Mouse (Mus musculus) left cerebral cortex, adult 2 months (tissue): ENCODE data around the gene Skiv2l. TPM values are rescaled to one million over a fixed set of nuclear protein-coding genes. Genes with fewer than 3 reads are reported as not detected.
A peak's percentile ranks its signal among the peaks of the same experiment; 100 is the strongest.

Experiments used
- DNase-seq, 2 experiments: peaks; one replicate each; pipeline ENCODE4 v3.0.0; 2021 to 2022; ENCODE audit warnings: low spot score in 2 of 2, mixed read lengths in 1 of 2; ENCODE audit errors: extremely low spot score in 1 of 2
- H3K27ac ChIP-seq: fragments of 200-600 bp; 2 replicates; pipeline ENCODE4 v1.8.1; 2022
- H3K4me3 ChIP-seq: fragments of 200-600 bp; 2 replicates; pipeline ENCODE4 v1.8.1; 2022
- CTCF ChIP-seq: fragments of 200-600 bp; IDR thresholded peaks from 2 replicates; pipeline ENCODE4 v1.8.1; 2022; ENCODE audit warnings: antibody characterized with exemption, mild to moderate bottlenecking, moderate library complexity
- intact Hi-C: fragments of 180-260 bp; cut with DNase I; formaldehyde crosslinking; loops from one replicate; pipeline ENCODE4 v1.15.1; 2025
- microRNA-seq, 2 experiments: library from miRNA; unstranded; fragments of <30 nt; microRNA quantifications; one replicate each; pipeline ENCODE4 v1.2.0; 2021
- total RNA-seq, 2 experiments: library from RNA; stranded (reverse); gene quantifications; 2 replicates each; pipeline ENCODE4 v1.2.3; 2021

Skiv2l gene
- total RNA-seq, 2 experiments from 2014 or later: 70.1 to 70.4 TPM

GRCm38 (mm10) chr17:34796311-34797140 lies 53.5 kb downstream of the Skiv2l start:
- intact Hi-C loops: loop anchor here (2.0 kb wide), 1 partner anchor 82 kb away; no protein-coding TSS in a partner anchor
- DNase-seq: no peak
- TF ChIP-seq CTCF: no peak
- Histone ChIP-seq H3K4me3 (no peak overlapping the region), H3K27ac (no peak overlapping the region)

- peak; percentile 60 for TF ChIP-seq CTCF
- intact Hi-C loops: loop anchor here (2.0 kb wide), 1 partner anchor 81 kb away; no protein-coding TSS in a partner anchor
- peak in 1 of 2 experiments; percentile 47 for DNase-seq
- Histone ChIP-seq H3K4me3 (no peak overlapping the region), H3K27ac (no peak overlapping the region)
Observed at GRCm38 (mm10) chr17:34795633-34796032, 54.4 kb downstream of the Skiv2l start.

GRCm38 (mm10) chr17:34795016-34795415 lies 55.0 kb downstream of the Skiv2l start:
- DNase-seq: no peak
- H3K4me3 ChIP-seq: no peak overlapping the region
- TF ChIP-seq CTCF: no peak
- intact Hi-C loops: no loop called here
- no peak overlapping the region for H3K27ac ChIP-seq

Small RNAs within 50 kb of the gene (microRNA-seq; reads per million reads assigned to microRNA genes)
- gene Mir6970: 0.72 to 1.7 reads per million in 2 experiments
- 4.1 to 6.2 reads per million in 2 experiments for gene Mir6971
- 0 reads per million in 2 experiments for gene Mir6972

Other genes with a start within 250 kb of the Skiv2l start
- gene Rnf5, start 246.5 kb downstream of the Skiv2l start, total RNA-seq: 10 to 100 TPM; 70.7 to 71.5 TPM
- gene Agpat1, start 245.9 kb downstream of the Skiv2l start, total RNA-seq: 100 to 1,000 TPM; 156 to 166 TPM
- gene Egfl8, start 234.2 kb downstream of the Skiv2l start, total RNA-seq: 1 to 10 TPM; 2.9 to 3.5 TPM
- gene Ppt2, start 221.7 kb downstream of the Skiv2l start, total RNA-seq: 10 to 100 TPM; 47.3 to 48.6 TPM
- gene Prrt1, start 220.7 kb downstream of the Skiv2l start, total RNA-seq: 100 to 1,000 TPM; 172 to 205 TPM
- gene Fkbpl, start 205.4 kb downstream of the Skiv2l start, total RNA-seq: 10 to 100 TPM; 10.9 to 16.9 TPM
- 10 to 100 TPM; 64.3 to 66.4 TPM for gene Atf6b, start 203.1 kb downstream of the Skiv2l start, total RNA-seq
- 1 to 10 TPM; 1.5 to 2.4 TPM for gene Tnxb, start 179.7 kb downstream of the Skiv2l start, total RNA-seq
- 10 to 100 TPM; 10.8 to 11.2 TPM for gene C4b, start 106.3 kb downstream of the Skiv2l start, total RNA-seq
- gene Cyp21a1, start 45.6 kb downstream of the Skiv2l start, total RNA-seq: not detected
- gene Stk19, start 13.3 kb downstream of the Skiv2l start, total RNA-seq: 10 to 100 TPM; 54.8 to 61.5 TPM
- 10 to 100 TPM; 33.6 to 41.4 TPM for gene Dxo, start 13.2 kb downstream of the Skiv2l start, total RNA-seq
- 10 to 100 TPM; 35.3 to 40.3 TPM for gene Nelfe, start 181 bp upstream of the Skiv2l start, total RNA-seq
- gene Cfb, start 12.3 kb upstream of the Skiv2l start, total RNA-seq: under 1 TPM in 1 of 2 experiments, not detected in 1; 0.14 TPM
- gene Zbtb12, start 29.3 kb upstream of the Skiv2l start, total RNA-seq: 1 to 10 TPM; 6.5 to 7.4 TPM
- gene Gm20547, start 31.8 kb upstream of the Skiv2l start, total RNA-seq: not detected
- 1 to 10 TPM; 2.1 to 2.2 TPM for gene C2, start 48.1 kb upstream of the Skiv2l start, total RNA-seq
- gene Ehmt2, start 48.3 kb upstream of the Skiv2l start, total RNA-seq: 100 to 1,000 TPM; 175 to 184 TPM
- gene Slc44a4, start 64.3 kb upstream of the Skiv2l start, total RNA-seq: under 1 TPM; 0.45 to 0.79 TPM
- 10 to 100 TPM; 41.6 to 47.3 TPM for gene Neu1, start 81.0 kb upstream of the Skiv2l start, total RNA-seq
- gene Hspa1b, start 109.0 kb upstream of the Skiv2l start, total RNA-seq: 10 to 100 TPM; 18.8 to 22.1 TPM
- not detected for gene Gm20481, start 119.7 kb upstream of the Skiv2l start, total RNA-seq
- gene Hspa1a, start 121.9 kb upstream of the Skiv2l start, total RNA-seq: 10 to 100 TPM; 14.5 to 17.2 TPM
- under 1 TPM; 0.34 to 0.42 TPM for gene Hspa1l, start 122.5 kb upstream of the Skiv2l start, total RNA-seq
- 10 to 100 TPM; 15.8 to 18.4 TPM for gene Lsm2, start 131.7 kb upstream of the Skiv2l start, total RNA-seq
- gene Vars, start 150.8 kb upstream of the Skiv2l start, total RNA-seq: 10 to 100 TPM; 44.1 to 46.6 TPM
- gene Vwa7, start 166.4 kb upstream of the Skiv2l start, total RNA-seq: under 1 TPM; 0.40 to 0.43 TPM
- under 1 TPM in 1 of 2 experiments, not detected in 1; 0.59 TPM for gene Sapcd1, start 177.8 kb upstream of the Skiv2l start, total RNA-seq
- under 1 TPM; 0.27 to 0.56 TPM for gene Msh5, start 196.5 kb upstream of the Skiv2l start, total RNA-seq
- 1 to 10 TPM; 7.4 to 8.3 TPM for gene Clic1, start 199.8 kb upstream of the Skiv2l start, total RNA-seq
- gene Ddah2, start 208.8 kb upstream of the Skiv2l start, total RNA-seq: 10 to 100 TPM; 10.1 to 11.0 TPM
- gene Ly6g6c, start 215.2 kb upstream of the Skiv2l start, total RNA-seq: not detected
- gene Mpig6b, start 216.0 kb upstream of the Skiv2l start, total RNA-seq: not detected
- 1 to 10 TPM; 2.1 to 3.6 TPM for gene Ly6g6e, start 226.7 kb upstream of the Skiv2l start, total RNA-seq
- 1 to 10 TPM in 1 of 2 experiments, under 1 TPM in 1; 0.70 to 1.1 TPM for gene Ly6g6d, start 227.9 kb upstream of the Skiv2l start, total RNA-seq
- gene Ly6g6f, start 235.4 kb upstream of the Skiv2l start, total RNA-seq: under 1 TPM in 1 of 2 experiments, not detected in 1; 0.29 TPM
- 100 to 1,000 TPM; 109 to 117 TPM for gene Abhd16a, start 239.1 kb upstream of the Skiv2l start, total RNA-seq